Mouse (Mus musculus): ENCODE data around the gene Srsf5. TPM values are rescaled to one million over a fixed set of nuclear protein-coding genes. Genes with fewer than 3 reads are reported as not detected.
A peak's percentile ranks its signal among the peaks of the same experiment; 100 is the strongest.

Srsf5 gene
- 681 and 707 TPM in 2 replicates for polyA plus RNA-seq (2015; fragmentation: Nextera tagmentation; extraction: Ambion mirVana)

GRCm38 (mm10) chr12:80945334-80945995 lies at the start of gene Srsf5:
Srsf5 (plus strand) TSS chr12:80945504.
- Histone ChIP-seq H3K4me3 (peak within 1 kb of the TSS; percentile 94), H3K36me3 (peaks cover 28% of the 10 kb centered on the region), H3K4me1 (peaks cover 18% of the 10 kb centered on the region), H3K27ac (peak within 1 kb of the TSS; percentile 97), H3K9me3 (no peaks in the 10 kb centered on the region), H3K27me3 (no peaks in the 10 kb centered on the region), H3K4me2 (peak within 1 kb of the TSS; percentile 79), H3K9ac (peak within 1 kb of the TSS; percentile 98)
- WGBS = under 1% methylated on average over 57 of the region's 57 CpGs
- peak; percentile 87 for ATAC-seq (ENCODE audit: insufficient number of reproducible peaks, insufficient read depth, low FRiP score, low TSS enrichment, low read depth)

- ATAC-seq (ENCODE audit: insufficient number of reproducible peaks, insufficient read depth, low FRiP score, low TSS enrichment, low read depth) = no peak
- H3K4me3 ChIP-seq = no peak overlapping the region
- no peaks in the 10 kb centered on the region for H3K36me3 ChIP-seq
- peaks cover 3% of the 10 kb centered on the region; the same call in 1 of the 2 replicates for H3K9me3 ChIP-seq
- 87% methylated on average over 8 of the region's 8 CpGs for WGBS
- H3K4me2 ChIP-seq = no peak overlapping the region
- no peak overlapping the region for H3K27ac ChIP-seq
- no peak overlapping the region for H3K9ac ChIP-seq
- no peaks in the 10 kb centered on the region for H3K4me1 ChIP-seq
- no peaks in the 10 kb centered on the region for H3K27me3 ChIP-seq
Observed at GRCm38 (mm10) chr12:80909631-80910030, 35.7 kb upstream of the Srsf5 start.

GRCm38 (mm10) chr12:80917764-80918163 lies 27.5 kb upstream of the Srsf5 start:
- H3K4me1 ChIP-seq = peaks cover 2% of the 10 kb centered on the region
- no peaks in the 10 kb centered on the region for H3K9me3 ChIP-seq
- no peak overlapping the region for H3K4me2 ChIP-seq
- H3K4me3 ChIP-seq = no peak overlapping the region
- ATAC-seq (ENCODE audit: insufficient number of reproducible peaks, insufficient read depth, low FRiP score, low TSS enrichment, low read depth) = no peak
- no peak overlapping the region for H3K27ac ChIP-seq
- no peaks in the 10 kb centered on the region for H3K27me3 ChIP-seq
- H3K36me3 ChIP-seq = no peaks in the 10 kb centered on the region
- 55% methylated on average over 7 of the region's 7 CpGs for WGBS
- H3K9ac ChIP-seq = no peak overlapping the region

GRCm38 (mm10) chr12:80921301-80921700 lies 24.0 kb upstream of the Srsf5 start:
- Histone ChIP-seq H3K9ac (no peak overlapping the region), H3K4me3 (no peak overlapping the region), H3K9me3 (no peaks in the 10 kb centered on the region), H3K36me3 (no peaks in the 10 kb centered on the region), H3K4me1 (peaks cover 9% of the 10 kb centered on the region), H3K4me2 (no peak overlapping the region), H3K27me3 (no peaks in the 10 kb centered on the region), H3K27ac (no peak overlapping the region)
- no peak for ATAC-seq (ENCODE audit: insufficient number of reproducible peaks, insufficient read depth, low FRiP score, low TSS enrichment, low read depth)
- 88% methylated on average over 5 of the region's 5 CpGs for WGBS

- no peak for ATAC-seq (ENCODE audit: insufficient number of reproducible peaks, insufficient read depth, low FRiP score, low TSS enrichment, low read depth)
- H3K9me3 ChIP-seq = no peaks in the 10 kb centered on the region
- peaks cover 9% of the 10 kb centered on the region for H3K4me1 ChIP-seq
- H3K27me3 ChIP-seq = no peaks in the 10 kb centered on the region
- H3K4me2 ChIP-seq = peak overlapping the region; percentile 56
- H3K9ac ChIP-seq = no peak overlapping the region
- H3K36me3 ChIP-seq = no peaks in the 10 kb centered on the region
- H3K4me3 ChIP-seq = peak overlapping the region; percentile 24
- WGBS = 2% methylated on average over 7 of the region's 7 CpGs
- peak overlapping the region; percentile 22; the same call in 1 of the 2 replicates for H3K27ac ChIP-seq
Observed at GRCm38 (mm10) chr12:80922869-80923268, 22.4 kb upstream of the Srsf5 start.

- 53% methylated on average over 5 of the region's 5 CpGs for WGBS
- no peak overlapping the region for H3K4me3 ChIP-seq
- H3K27ac ChIP-seq = peak overlapping the region; percentile 55; the same call in 1 of the 2 replicates
- H3K27me3 ChIP-seq = no peaks in the 10 kb centered on the region
- no peaks in the 10 kb centered on the region for H3K36me3 ChIP-seq
- 0 out of 2 replicates have a peak, but pooled peaks have one; percentile 37 for ATAC-seq (ENCODE audit: insufficient number of reproducible peaks, insufficient read depth, low FRiP score, low TSS enrichment, low read depth)
- peaks cover 9% of the 10 kb centered on the region for H3K4me1 ChIP-seq
- H3K9me3 ChIP-seq = no peaks in the 10 kb centered on the region
- no peak overlapping the region for H3K9ac ChIP-seq
- no peak overlapping the region for H3K4me2 ChIP-seq
Observed at GRCm38 (mm10) chr12:80923602-80924001, 21.7 kb upstream of the Srsf5 start.

GRCm38 (mm10) chr12:80924205-80924604 lies 21.1 kb upstream of the Srsf5 start:
- Histone ChIP-seq H3K9ac (no peak overlapping the region), H3K4me2 (no peak overlapping the region), H3K4me1 (peaks cover 9% of the 10 kb centered on the region), H3K27ac (peak overlapping the region; percentile 55; the same call in 1 of the 2 replicates), H3K9me3 (no peaks in the 10 kb centered on the region), H3K36me3 (no peaks in the 10 kb centered on the region), H3K27me3 (no peaks in the 10 kb centered on the region), H3K4me3 (no peak overlapping the region)
- 56% methylated on average over 3 of the region's 3 CpGs for WGBS
- ATAC-seq (ENCODE audit: insufficient number of reproducible peaks, insufficient read depth, low FRiP score, low TSS enrichment, low read depth) = peak; percentile 68; the same call in 1 of the 2 replicates

GRCm38 (mm10) chr12:80925919-80926318 lies 19.4 kb upstream of the Srsf5 start:
- no peak overlapping the region for H3K9ac ChIP-seq
- no peaks in the 10 kb centered on the region for H3K27me3 ChIP-seq
- no peak for ATAC-seq (ENCODE audit: insufficient number of reproducible peaks, insufficient read depth, low FRiP score, low TSS enrichment, low read depth)
- H3K4me2 ChIP-seq = no peak overlapping the region
- peaks cover 9% of the 10 kb centered on the region for H3K4me1 ChIP-seq
- 48% methylated on average over 7 of the region's 7 CpGs for WGBS
- no peak overlapping the region for H3K27ac ChIP-seq
- no peaks in the 10 kb centered on the region for H3K9me3 ChIP-seq
- no peaks in the 10 kb centered on the region for H3K36me3 ChIP-seq
- no peak overlapping the region for H3K4me3 ChIP-seq

- no peaks in the 10 kb centered on the region for H3K27me3 ChIP-seq
- no peaks in the 10 kb centered on the region for H3K9me3 ChIP-seq
- H3K4me2 ChIP-seq = no peak overlapping the region
- H3K9ac ChIP-seq = no peak overlapping the region
- no peaks in the 10 kb centered on the region for H3K36me3 ChIP-seq
- H3K4me1 ChIP-seq = peaks cover 9% of the 10 kb centered on the region
- no peak for ATAC-seq (ENCODE audit: insufficient number of reproducible peaks, insufficient read depth, low FRiP score, low TSS enrichment, low read depth)
- H3K27ac ChIP-seq = no peak overlapping the region
- WGBS = 87% methylated on average over 4 of the region's 4 CpGs
- no peak overlapping the region for H3K4me3 ChIP-seq
Observed at GRCm38 (mm10) chr12:80926550-80926949, 18.8 kb upstream of the Srsf5 start.

- H3K36me3 ChIP-seq = no peaks in the 10 kb centered on the region
- H3K27me3 ChIP-seq = no peaks in the 10 kb centered on the region
- H3K4me2 ChIP-seq = no peak overlapping the region
- no peak overlapping the region for H3K27ac ChIP-seq
- 62% methylated on average over 1 of the region's 1 CpGs for WGBS
- H3K9me3 ChIP-seq = no peaks in the 10 kb centered on the region
- H3K9ac ChIP-seq = no peak overlapping the region
- H3K4me1 ChIP-seq = peaks cover 9% of the 10 kb centered on the region
- ATAC-seq (ENCODE audit: insufficient number of reproducible peaks, insufficient read depth, low FRiP score, low TSS enrichment, low read depth) = no peak
- no peak overlapping the region for H3K4me3 ChIP-seq
Observed at GRCm38 (mm10) chr12:80927518-80927917, 17.8 kb upstream of the Srsf5 start.

GRCm38 (mm10) chr12:80928881-80929280 lies 16.4 kb upstream of the Srsf5 start:
- 81% methylated on average over 3 of the region's 3 CpGs for WGBS
- Histone ChIP-seq H3K9ac (no peak overlapping the region), H3K36me3 (no peaks in the 10 kb centered on the region), H3K27me3 (no peaks in the 10 kb centered on the region), H3K9me3 (no peaks in the 10 kb centered on the region), H3K4me2 (no peak overlapping the region), H3K4me1 (0 out of 2 replicates have a peak, but pooled peaks cover 4% of the 10 kb centered on the region), H3K27ac (no peak overlapping the region), H3K4me3 (no peak overlapping the region)
- no peak for ATAC-seq (ENCODE audit: insufficient number of reproducible peaks, insufficient read depth, low FRiP score, low TSS enrichment, low read depth)

GRCm38 (mm10) chr12:80930141-80930540 lies 15.2 kb upstream of the Srsf5 start:
- H3K4me1 ChIP-seq = no peaks in the 10 kb centered on the region
- no peak for ATAC-seq (ENCODE audit: insufficient number of reproducible peaks, insufficient read depth, low FRiP score, low TSS enrichment, low read depth)
- no peaks in the 10 kb centered on the region for H3K9me3 ChIP-seq
- H3K27ac ChIP-seq = no peak overlapping the region
- H3K4me2 ChIP-seq = no peak overlapping the region
- no peak overlapping the region for H3K4me3 ChIP-seq
- H3K27me3 ChIP-seq = no peaks in the 10 kb centered on the region
- H3K9ac ChIP-seq = no peak overlapping the region
- 79% methylated on average over 7 of the region's 7 CpGs for WGBS
- H3K36me3 ChIP-seq = no peaks in the 10 kb centered on the region
